Mouse (Mus musculus): ENCODE measurements around the gene B3gnt9. TPM values are rescaled to one million over a fixed set of nuclear protein-coding genes. Genes with fewer than 3 reads are reported as not detected.

The B3gnt9 gene
- polyA plus RNA-seq, 1 experiment from 2014 or later = 4.1 TPM

GRCm38 (mm10) chr8:105288231-105288630 lies 33.3 kb upstream of the B3gnt9 start:
- WGBS = 88% methylated on average over 5 of the region's 5 CpGs
- Histone ChIP-seq H3K4me1 (ENCODE audit: control insufficient read depth, insufficient read depth, low read length) (peaks cover 22% of the 10 kb centered on the region), H3K36me3 (ENCODE audit: control insufficient read depth, insufficient read depth, low read length) (peaks cover 11% of the 10 kb centered on the region), H3K9ac (ENCODE audit: low read length) (peak overlapping the region; percentile 69; the same call in 1 of the 2 replicates), H3K4me3 (ENCODE audit: low read depth, low read length) (peak overlapping the region; percentile 50), H3K27ac (ENCODE audit: low read depth, low read length) (no peak overlapping the region), H3K27me3 (replicated peaks; ENCODE audit: control insufficient read depth, insufficient read depth, low read length) (peaks cover 5% of the 10 kb centered on the region), H3K9me3 (replicated peaks; ENCODE audit: control insufficient read depth, low read length) (no peaks in the 10 kb centered on the region), H3K4me2 (ENCODE audit: low read length) (peak overlapping the region; percentile 67)
- no peak for DNase-seq (ENCODE audit: low spot score)
- ATAC-seq = no peak

- H3K9ac ChIP-seq (ENCODE audit: low read length) = no peak overlapping the region
- no peaks in the 10 kb centered on the region for H3K9me3 ChIP-seq (replicated peaks; ENCODE audit: control insufficient read depth, low read length)
Measured at GRCm38 (mm10) chr8:105286907-105287306, 32.0 kb upstream of the B3gnt9 start.

DNA sequence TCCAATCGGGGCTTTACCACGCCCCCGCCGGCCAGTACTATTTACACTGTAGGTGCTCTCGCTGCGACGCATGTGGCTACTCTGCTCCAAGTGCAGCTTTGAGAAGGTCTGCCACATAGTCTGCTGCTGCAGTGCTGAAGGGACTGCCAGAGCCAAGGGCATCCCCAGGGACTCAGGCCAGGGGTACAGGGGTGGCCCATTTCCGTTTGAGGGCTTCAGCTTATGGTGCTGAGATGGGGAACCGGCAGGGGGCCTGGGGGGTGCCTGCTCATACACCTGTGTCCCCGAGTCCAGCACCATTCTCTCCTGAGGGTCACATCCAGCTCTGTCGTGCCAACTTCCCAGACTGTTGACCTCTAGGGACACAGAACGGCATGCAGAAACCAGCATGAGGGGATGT lies 30.6 kb upstream of the B3gnt9 start:
- no peak overlapping the region for H3K4me2 ChIP-seq (ENCODE audit: low read length)
- peaks cover 33% of the 10 kb centered on the region for H3K36me3 ChIP-seq (ENCODE audit: control insufficient read depth, insufficient read depth, low read length)
- H3K27me3 ChIP-seq (replicated peaks; ENCODE audit: control insufficient read depth, insufficient read depth, low read length) = peaks cover 2% of the 10 kb centered on the region
- H3K4me3 ChIP-seq (ENCODE audit: low read depth, low read length) = no peak overlapping the region
- no peak overlapping the region for H3K27ac ChIP-seq (ENCODE audit: low read depth, low read length)
- no peaks in the 10 kb centered on the region for H3K9me3 ChIP-seq (replicated peaks; ENCODE audit: control insufficient read depth, low read length)
- ATAC-seq = no peak
- no peak for DNase-seq (ENCODE audit: low spot score)
- H3K4me1 ChIP-seq (ENCODE audit: control insufficient read depth, insufficient read depth, low read length) = peaks cover 22% of the 10 kb centered on the region
- no peak overlapping the region for H3K9ac ChIP-seq (ENCODE audit: low read length)
- 50% methylated on average over 12 of the region's 12 CpGs for WGBS

More at GRCm38 (mm10) chr8:105286907-105287306, 32.0 kb upstream of the B3gnt9 start:
- H3K4me2 ChIP-seq (ENCODE audit: low read length) = peak overlapping the region; percentile 18; the same call in 1 of the 2 replicates
- peaks cover 24% of the 10 kb centered on the region for H3K36me3 ChIP-seq (ENCODE audit: control insufficient read depth, insufficient read depth, low read length)
- 86% methylated on average over 4 of the region's 4 CpGs for WGBS
- no peak overlapping the region for H3K27ac ChIP-seq (ENCODE audit: low read depth, low read length)
- peaks cover 5% of the 10 kb centered on the region for H3K27me3 ChIP-seq (replicated peaks; ENCODE audit: control insufficient read depth, insufficient read depth, low read length)
- DNase-seq (ENCODE audit: low spot score) (no peak), ATAC-seq (no peak)
- H3K4me3 ChIP-seq (ENCODE audit: low read depth, low read length) = no peak overlapping the region
- H3K4me1 ChIP-seq (ENCODE audit: control insufficient read depth, insufficient read depth, low read length) = peaks cover 22% of the 10 kb centered on the region

DNA sequence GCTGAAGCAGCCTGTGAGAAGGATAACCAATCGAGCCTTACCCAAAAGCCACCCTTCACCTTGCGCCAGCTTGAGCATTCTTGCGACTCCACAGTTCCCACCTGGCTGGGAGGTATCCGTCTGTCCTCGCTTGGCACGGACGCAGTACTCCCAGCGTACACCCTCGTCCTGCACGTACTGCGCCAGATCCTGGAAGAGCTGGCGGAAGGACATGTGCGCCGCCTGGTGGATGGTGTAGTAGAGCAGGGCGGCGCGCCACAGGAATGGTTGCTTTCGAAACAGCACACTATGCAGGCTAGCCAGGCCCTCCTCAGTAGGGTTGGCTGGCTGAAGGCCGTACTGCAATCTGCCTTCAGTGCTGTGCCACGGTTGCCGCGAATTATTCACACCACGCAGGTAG lies 28.1 kb upstream of the B3gnt9 start:
- H3K9ac ChIP-seq (ENCODE audit: low read length) = no peak overlapping the region
- no peak overlapping the region for H3K4me2 ChIP-seq (ENCODE audit: low read length)
- H3K27me3 ChIP-seq (replicated peaks; ENCODE audit: control insufficient read depth, insufficient read depth, low read length) = peaks cover 16% of the 10 kb centered on the region
- H3K9me3 ChIP-seq (replicated peaks; ENCODE audit: control insufficient read depth, low read length) = no peaks in the 10 kb centered on the region
- H3K36me3 ChIP-seq (ENCODE audit: control insufficient read depth, insufficient read depth, low read length) = peaks cover 42% of the 10 kb centered on the region
- peaks cover 19% of the 10 kb centered on the region for H3K4me1 ChIP-seq (ENCODE audit: control insufficient read depth, insufficient read depth, low read length)
- 28% methylated on average over 23 of the region's 23 CpGs for WGBS
- ATAC-seq = peak; percentile 38; the same call in 1 of the 2 replicates
- no peak overlapping the region for H3K4me3 ChIP-seq (ENCODE audit: low read depth, low read length)
- DNase-seq (ENCODE audit: low spot score) = peak; percentile 44
- no peak overlapping the region for H3K27ac ChIP-seq (ENCODE audit: low read depth, low read length)

DNA sequence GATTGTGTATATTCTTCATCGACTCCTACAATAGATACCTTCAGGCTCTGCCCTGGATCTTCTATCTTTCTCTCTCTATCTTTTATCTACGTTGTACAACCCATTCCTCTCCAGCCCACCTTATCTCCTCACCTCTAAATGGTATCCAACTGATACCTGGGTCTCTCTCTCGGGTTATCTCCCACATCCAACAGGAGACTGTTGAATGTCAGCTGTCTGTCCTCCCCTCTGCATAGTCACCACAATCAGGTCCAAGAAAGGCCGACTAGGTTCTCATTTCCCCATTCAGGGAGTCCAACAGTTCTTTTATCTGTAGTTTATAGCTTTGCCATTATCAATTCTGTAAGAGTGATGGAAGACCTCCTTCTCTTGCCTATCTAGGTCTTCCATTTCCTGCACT lies 27.3 kb upstream of the B3gnt9 start:
- H3K4me2 ChIP-seq (ENCODE audit: low read length) = no peak overlapping the region
- H3K9ac ChIP-seq (ENCODE audit: low read length) = no peak overlapping the region
- no peaks in the 10 kb centered on the region for H3K9me3 ChIP-seq (replicated peaks; ENCODE audit: control insufficient read depth, low read length)
- ATAC-seq (no peak), DNase-seq (ENCODE audit: low spot score) (no peak)
- WGBS = 88% methylated on average over 4 of the region's 4 CpGs
- H3K27ac ChIP-seq (ENCODE audit: low read depth, low read length) = no peak overlapping the region
- H3K27me3 ChIP-seq (replicated peaks; ENCODE audit: control insufficient read depth, insufficient read depth, low read length) = peaks cover 25% of the 10 kb centered on the region
- H3K36me3 ChIP-seq (ENCODE audit: control insufficient read depth, insufficient read depth, low read length) = peaks cover 42% of the 10 kb centered on the region
- H3K4me3 ChIP-seq (ENCODE audit: low read depth, low read length) = no peak overlapping the region
- H3K4me1 ChIP-seq (ENCODE audit: control insufficient read depth, insufficient read depth, low read length) = peaks cover 14% of the 10 kb centered on the region

DNA sequence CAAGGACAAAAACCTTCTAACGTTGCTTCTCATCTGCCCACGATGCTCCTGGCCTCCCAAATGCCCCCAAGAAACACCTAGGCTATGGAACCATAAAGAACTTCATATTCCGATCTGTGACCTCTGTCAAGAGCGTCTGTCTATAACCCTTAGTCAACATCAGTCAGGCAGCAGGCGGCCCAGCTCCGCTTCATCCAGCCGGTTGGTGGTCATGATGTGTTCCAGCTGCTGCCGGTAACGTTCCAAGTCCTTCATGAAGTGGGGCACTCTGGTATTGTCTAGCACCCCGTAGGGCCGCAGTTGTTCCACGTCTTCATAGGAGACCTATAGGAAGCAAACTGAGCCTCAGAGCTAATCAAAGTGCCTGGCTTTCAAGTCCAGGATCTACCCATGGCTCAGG lies 26.9 kb upstream of the B3gnt9 start:
- ATAC-seq = no peak
- no peak overlapping the region for H3K4me2 ChIP-seq (ENCODE audit: low read length)
- 90% methylated on average over 12 of the region's 12 CpGs for WGBS
- H3K27me3 ChIP-seq (replicated peaks; ENCODE audit: control insufficient read depth, insufficient read depth, low read length) = peaks cover 29% of the 10 kb centered on the region
- no peak overlapping the region for H3K4me3 ChIP-seq (ENCODE audit: low read depth, low read length)
- H3K9me3 ChIP-seq (replicated peaks; ENCODE audit: control insufficient read depth, low read length) = no peaks in the 10 kb centered on the region
- H3K9ac ChIP-seq (ENCODE audit: low read length) = no peak overlapping the region
- peaks cover 12% of the 10 kb centered on the region for H3K4me1 ChIP-seq (ENCODE audit: control insufficient read depth, insufficient read depth, low read length)
- DNase-seq (ENCODE audit: low spot score) = no peak
- H3K36me3 ChIP-seq (ENCODE audit: control insufficient read depth, insufficient read depth, low read length) = peaks cover 42% of the 10 kb centered on the region
- no peak overlapping the region for H3K27ac ChIP-seq (ENCODE audit: low read depth, low read length)

GRCm38 (mm10) chr8:105280567-105280966 lies 25.6 kb upstream of the B3gnt9 start:
- DNase-seq (ENCODE audit: low spot score) = no peak
- no peak for ATAC-seq
- no peak overlapping the region for H3K4me2 ChIP-seq (ENCODE audit: low read length)
- H3K4me1 ChIP-seq (ENCODE audit: control insufficient read depth, insufficient read depth, low read length) = peaks cover 12% of the 10 kb centered on the region
- no peak overlapping the region for H3K27ac ChIP-seq (ENCODE audit: low read depth, low read length)
- no peaks in the 10 kb centered on the region for H3K9me3 ChIP-seq (replicated peaks; ENCODE audit: control insufficient read depth, low read length)
- H3K36me3 ChIP-seq (ENCODE audit: control insufficient read depth, insufficient read depth, low read length) = peaks cover 42% of the 10 kb centered on the region
- WGBS = 74% methylated on average over 3 of the region's 3 CpGs
- H3K4me3 ChIP-seq (ENCODE audit: low read depth, low read length) = no peak overlapping the region
- peaks cover 39% of the 10 kb centered on the region for H3K27me3 ChIP-seq (replicated peaks; ENCODE audit: control insufficient read depth, insufficient read depth, low read length)
- no peak overlapping the region for H3K9ac ChIP-seq (ENCODE audit: low read length)

- Histone ChIP-seq H3K9ac (ENCODE audit: low read length) (peak overlapping the region; percentile 41), H3K4me3 (ENCODE audit: low read depth, low read length) (peak overlapping the region; percentile 21), H3K27me3 (replicated peaks; ENCODE audit: control insufficient read depth, insufficient read depth, low read length) (peaks cover 56% of the 10 kb centered on the region), H3K27ac (ENCODE audit: low read depth, low read length) (no peak overlapping the region), H3K36me3 (ENCODE audit: control insufficient read depth, insufficient read depth, low read length) (peaks cover 33% of the 10 kb centered on the region), H3K4me1 (ENCODE audit: control insufficient read depth, insufficient read depth, low read length) (peaks cover 12% of the 10 kb centered on the region), H3K4me2 (ENCODE audit: low read length) (peak overlapping the region; percentile 52), H3K9me3 (replicated peaks; ENCODE audit: control insufficient read depth, low read length) (no peaks in the 10 kb centered on the region)
- WGBS = under 1% methylated on average over 28 of the region's 28 CpGs
- peak; percentile 83 for DNase-seq (ENCODE audit: low spot score)
- peak; percentile 78 for ATAC-seq
Measured at GRCm38 (mm10) chr8:105278911-105279334, 24.0 kb upstream of the B3gnt9 start.

DNA sequence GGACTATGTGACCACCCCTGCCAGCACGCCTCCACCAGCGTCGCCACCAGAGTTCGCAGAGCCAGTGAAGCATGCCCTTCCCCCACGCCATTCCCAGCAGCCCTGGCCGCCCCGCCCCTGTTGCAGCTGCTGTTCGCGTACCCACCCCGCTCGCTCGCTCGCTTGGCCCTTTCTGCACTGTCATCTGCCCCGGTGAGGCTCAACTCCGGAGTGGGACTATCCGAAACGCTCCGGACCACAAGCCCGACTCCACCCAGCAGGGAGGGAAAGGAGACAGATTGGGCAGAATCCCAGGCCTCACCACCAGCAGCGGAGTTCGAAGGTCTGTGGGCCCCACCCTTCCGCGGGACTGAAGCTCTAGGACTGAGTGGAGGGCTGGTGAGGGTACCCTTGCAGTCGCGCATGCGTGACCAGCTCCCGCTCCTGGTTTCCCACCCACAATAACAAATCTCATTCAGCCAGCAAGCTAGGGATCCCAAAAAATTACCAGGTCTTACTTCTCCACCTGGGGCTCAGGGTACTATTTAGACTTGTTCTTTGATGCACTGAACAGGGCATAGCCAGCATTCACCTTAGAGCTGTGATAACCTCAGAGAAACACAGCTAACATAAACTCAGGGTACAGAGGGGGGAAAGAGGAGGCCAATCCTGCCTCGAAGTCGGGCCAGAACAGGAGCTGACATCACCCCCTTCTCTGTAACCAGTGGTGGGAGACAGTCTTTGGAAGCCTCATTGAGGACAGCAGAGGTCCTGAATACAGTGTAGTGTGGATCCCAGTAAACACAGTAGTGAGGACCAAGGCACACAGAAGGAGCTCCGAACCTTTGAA lies 21.6 kb upstream of the B3gnt9 start:
- Histone ChIP-seq H3K9me3 (replicated peaks; ENCODE audit: control insufficient read depth, low read length) (no peaks in the 10 kb centered on the region), H3K27ac (ENCODE audit: low read depth, low read length) (no peak overlapping the region), H3K4me1 (ENCODE audit: control insufficient read depth, insufficient read depth, low read length) (peaks cover 12% of the 10 kb centered on the region), H3K27me3 (replicated peaks; ENCODE audit: control insufficient read depth, insufficient read depth, low read length) (peaks cover 77% of the 10 kb centered on the region), H3K9ac (ENCODE audit: low read length) (peak overlapping the region; percentile 56), H3K36me3 (ENCODE audit: control insufficient read depth, insufficient read depth, low read length) (peaks cover 14% of the 10 kb centered on the region), H3K4me3 (ENCODE audit: low read depth, low read length) (peak overlapping the region; percentile 38), H3K4me2 (ENCODE audit: low read length) (peak overlapping the region; percentile 86)
- DNase-seq (ENCODE audit: low spot score) (peak; percentile 66), ATAC-seq (peak; percentile 69)
- WGBS = 3% methylated on average over 30 of the region's 30 CpGs

Data from forebrain, embryonic 14.5 days (tissue).